Mouse (Mus musculus): ENCODE results near the gene Nup205. TPM values are rescaled to one million over a fixed set of nuclear protein-coding genes. Genes with fewer than 3 reads are reported as not detected.

Gene Nup205
- 39.5 TPM for polyA plus RNA-seq (2014; fragmentation: Illumina TruSeq; extraction: RNeasy Lipid Tissue Mini Kit (QIAGEN cat#74804))

GRCm38 (mm10) chr6:35176979-35177649 is at the start of gene Nup205:
Gene Nup205 (plus strand): TSS chr6:35177421.

DNA sequence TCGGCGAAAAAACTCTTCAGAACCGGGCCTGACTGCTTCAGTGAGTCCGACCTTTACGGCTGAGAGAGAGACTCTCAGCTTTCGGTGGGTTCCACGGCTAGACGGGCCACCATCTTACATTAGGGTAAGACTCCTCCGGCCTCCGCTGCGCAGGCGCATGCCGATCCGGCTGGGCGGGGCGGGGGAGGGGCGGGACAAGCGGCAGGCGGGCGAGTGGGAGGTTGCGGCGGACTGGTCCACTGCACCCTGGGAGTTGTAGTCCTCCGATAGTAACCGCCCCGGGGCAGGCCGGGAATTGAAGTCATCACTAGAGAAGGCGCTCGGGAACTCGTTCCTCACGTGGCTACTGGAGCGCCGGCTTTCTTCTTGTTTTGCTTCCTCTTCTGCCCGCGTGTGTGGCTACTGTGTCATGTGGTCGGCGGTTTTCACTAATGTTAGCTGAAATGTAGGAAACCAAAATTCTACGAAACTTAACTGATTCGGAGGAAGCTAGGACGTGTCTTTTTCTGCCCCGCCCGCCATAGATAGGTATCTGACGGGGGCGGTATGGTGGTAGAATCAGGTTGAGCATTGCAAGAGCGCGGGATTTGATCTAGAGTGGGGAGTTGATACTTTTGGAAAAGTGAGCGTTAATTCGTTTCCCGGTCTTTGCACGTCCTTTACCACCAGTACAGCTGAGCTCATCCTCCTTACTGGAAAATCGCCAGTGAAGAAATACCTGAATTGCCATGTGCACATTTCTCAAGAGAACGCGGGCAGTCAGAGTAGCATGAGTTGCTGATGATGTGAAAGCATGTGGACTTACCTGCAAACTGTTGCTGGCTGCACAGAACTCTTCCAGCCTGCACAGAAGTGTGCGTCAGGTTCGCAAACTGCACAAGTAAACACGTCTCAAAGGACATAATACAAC is 43.4 kb upstream of the Nup205 start, which contains the start of gene Cnot4:
TSS of gene Cnot4 (minus strand) at position 146 of the 910 bp plus-strand sequence.

Other genes with a start within 250 kb of the Nup205 start
- not detected for gene Slc23a4, start 189.0 kb upstream of the Nup205 start, polyA plus RNA-seq (2014; fragmentation: Illumina TruSeq; extraction: RNeasy Lipid Tissue Mini Kit (QIAGEN cat#74804))
- 69.5 TPM for gene Cnot4, start 43.7 kb upstream of the Nup205 start, polyA plus RNA-seq (2014; fragmentation: Illumina TruSeq; extraction: RNeasy Lipid Tissue Mini Kit (QIAGEN cat#74804))
- gene Slc13a4, start 130.7 kb downstream of the Nup205 start, polyA plus RNA-seq (2014; fragmentation: Illumina TruSeq; extraction: RNeasy Lipid Tissue Mini Kit (QIAGEN cat#74804)): not detected
- gene Fam180a, start 148.7 kb downstream of the Nup205 start, polyA plus RNA-seq (2014; fragmentation: Illumina TruSeq; extraction: RNeasy Lipid Tissue Mini Kit (QIAGEN cat#74804)): 24.6 TPM